Mouse (Mus musculus): Measurements from ENCODE around the gene Shisa7.
"Not testable (repeated sequence)": the region's sequence is repeated elsewhere in the genome, so short reads cannot be mapped to it uniquely, and the experiment has no call there.

Shisa7 gene

GRCm38 (mm10) chr7:4843604-4844244, 772 bp downstream of the Shisa7 start:
- no peak for DNase-seq

- DNase-seq: no peak
Measured at GRCm38 (mm10) chr7:4842634-4843131, 1.8 kb downstream of the Shisa7 start.

GRCm38 (mm10) chr7:4842077-4842476, 2.4 kb downstream of the Shisa7 start:
- no peak for DNase-seq

GRCm38 (mm10) chr7:4837639-4838038, 6.9 kb downstream of the Shisa7 start:
- no peak for DNase-seq

GRCm38 (mm10) chr7:4836351-4836792, 8.1 kb downstream of the Shisa7 start:
- peak; percentile 86 for DNase-seq

- peak; percentile 24 for DNase-seq
Measured at GRCm38 (mm10) chr7:4835631-4836327, 8.7 kb downstream of the Shisa7 start.

GRCm38 (mm10) chr7:4830476-4830875, 14.0 kb downstream of the Shisa7 start:
- no peak for DNase-seq

GRCm38 (mm10) chr7:4825365-4825764, 19.1 kb downstream of the Shisa7 start:
- DNase-seq: no peak

GRCm38 (mm10) chr7:4822162-4822907, 22.2 kb downstream of the Shisa7 start:
- DNase-seq: peak; percentile 49

GRCm38 (mm10) chr7:4821690-4822089, 22.8 kb downstream of the Shisa7 start:
- DNase-seq: no peak

- not testable (repeated sequence) for DNase-seq
Measured at GRCm38 (mm10) chr7:4820925-4821324, 23.6 kb downstream of the Shisa7 start.

- no peak for DNase-seq
Measured at GRCm38 (mm10) chr7:4816559-4816958, 27.9 kb downstream of the Shisa7 start.

- no peak for DNase-seq
Measured at GRCm38 (mm10) chr7:4813105-4813791, 31.2 kb downstream of the Shisa7 start.

GRCm38 (mm10) chr7:4812303-4813104, 32.0 kb downstream of the Shisa7 start, which contains the start of gene Ube2s:
Gene Ube2s, minus strand, starts transcription at chr7:4812590.
- DNase-seq: peak; percentile 99

GRCm38 (mm10) chr7:4811842-4812302, 32.6 kb downstream of the Shisa7 start:
- no peak for DNase-seq

GRCm38 (mm10) chr7:4811131-4811530, 33.4 kb downstream of the Shisa7 start:
- DNase-seq: not testable (repeated sequence)

GRCm38 (mm10) chr7:4806716-4807115, 37.8 kb downstream of the Shisa7 start:
- DNase-seq: peak; percentile 67

GRCm38 (mm10) chr7:4802247-4802646, 42.2 kb downstream of the Shisa7 start:
- DNase-seq: no peak

GRCm38 (mm10) chr7:4795767-4796433, 48.6 kb downstream of the Shisa7 start:
- peak; percentile 67 for DNase-seq

- DNase-seq: no peak
Measured at GRCm38 (mm10) chr7:4794631-4795168, 49.8 kb downstream of the Shisa7 start.

- no peak for DNase-seq
Measured at GRCm38 (mm10) chr7:4793674-4794073, 50.8 kb downstream of the Shisa7 start.

Measured in kidney, adult 9 months (tissue).